Mouse (Mus musculus): ENCODE results near the gene Gm17631.
"Not testable (repeated sequence)": the region's sequence is repeated elsewhere in the genome, so short reads cannot be mapped to it uniquely, and the experiment has no call there.

The Gm17631 gene

GRCm38 (mm10) chr6:129862349-129862748, at the start of gene Gm17631:
TSS of gene Gm17631 (plus strand) at chr6:129862649.
- H3K27me3 ChIP-seq (ENCODE audit: control insufficient read depth, insufficient read depth, low read length, poor library complexity, severe bottlenecking); H3K36me3 ChIP-seq (ENCODE audit: control insufficient read depth, insufficient read depth, low read length, poor library complexity, severe bottlenecking); DNase-seq (ENCODE audit: low read depth, low spot score): not testable (repeated sequence)

GRCm38 (mm10) chr6:129817731-129818130, 44.7 kb upstream of the Gm17631 start:
- DNase-seq (ENCODE audit: low read depth, low spot score), result no peak
- H3K27me3 ChIP-seq (ENCODE audit: control insufficient read depth, insufficient read depth, low read length, poor library complexity, severe bottlenecking), result no peaks in the 10 kb centered on the region
- H3K36me3 ChIP-seq (ENCODE audit: control insufficient read depth, insufficient read depth, low read length, poor library complexity, severe bottlenecking), result no peaks in the 10 kb centered on the region

- peak; percentile 9 for DNase-seq (ENCODE audit: low read depth, low spot score)
- Histone ChIP-seq H3K36me3 (ENCODE audit: control insufficient read depth, insufficient read depth, low read length, poor library complexity, severe bottlenecking) (no peaks in the 10 kb centered on the region), H3K27me3 (ENCODE audit: control insufficient read depth, insufficient read depth, low read length, poor library complexity, severe bottlenecking) (no peaks in the 10 kb centered on the region)
These were observed 38.4 kb upstream of the Gm17631 start for GRCm38 (mm10) chr6:129824004-129824403.

GRCm38 (mm10) chr6:129825559-129825958, 36.9 kb upstream of the Gm17631 start:
- no peaks in the 10 kb centered on the region for H3K27me3 ChIP-seq (ENCODE audit: control insufficient read depth, insufficient read depth, low read length, poor library complexity, severe bottlenecking)
- DNase-seq (ENCODE audit: low read depth, low spot score), result peak; percentile 23
- no peaks in the 10 kb centered on the region for H3K36me3 ChIP-seq (ENCODE audit: control insufficient read depth, insufficient read depth, low read length, poor library complexity, severe bottlenecking)

DNA sequence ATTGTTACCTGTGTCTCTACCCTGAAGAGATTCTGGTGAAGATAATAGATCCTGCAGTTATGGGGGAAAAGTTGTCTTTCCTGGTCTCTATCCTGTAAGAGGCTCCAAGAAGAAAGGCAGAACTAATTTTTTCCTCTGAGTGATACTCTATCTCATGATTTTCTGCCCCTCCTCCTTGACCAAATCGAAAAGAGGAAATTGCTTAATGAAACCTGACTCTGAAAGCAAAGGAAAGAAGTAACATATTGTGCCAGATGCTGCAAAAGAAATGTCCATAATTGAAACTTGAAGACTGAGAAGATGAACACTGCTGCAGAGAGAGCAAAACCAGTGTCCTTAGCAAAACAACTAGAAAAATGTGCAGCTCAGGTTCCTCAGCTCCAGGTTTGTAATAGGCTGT, 14.1 kb downstream of the Gm17631 start, which contains the start of gene Klra17:
Klra17 (minus strand) TSS at position 124 of the 400 bp plus-strand sequence.
- DNase-seq (ENCODE audit: low read depth, low spot score), result peak; percentile 10
- no peaks in the 10 kb centered on the region for H3K36me3 ChIP-seq (ENCODE audit: control insufficient read depth, insufficient read depth, low read length, poor library complexity, severe bottlenecking)
- H3K27me3 ChIP-seq (ENCODE audit: control insufficient read depth, insufficient read depth, low read length, poor library complexity, severe bottlenecking), result no peaks in the 10 kb centered on the region

- Histone ChIP-seq H3K36me3 (ENCODE audit: control insufficient read depth, insufficient read depth, low read length, poor library complexity, severe bottlenecking) (no peaks in the 10 kb centered on the region), H3K27me3 (ENCODE audit: control insufficient read depth, insufficient read depth, low read length, poor library complexity, severe bottlenecking) (no peaks in the 10 kb centered on the region)
- no peak for DNase-seq (ENCODE audit: low read depth, low spot score)
These were observed 20.1 kb downstream of the Gm17631 start for GRCm38 (mm10) chr6:129882525-129882924.
